18 mouse cellular contexts compared by ENCODE assay signal in the genomic region with DNA sequence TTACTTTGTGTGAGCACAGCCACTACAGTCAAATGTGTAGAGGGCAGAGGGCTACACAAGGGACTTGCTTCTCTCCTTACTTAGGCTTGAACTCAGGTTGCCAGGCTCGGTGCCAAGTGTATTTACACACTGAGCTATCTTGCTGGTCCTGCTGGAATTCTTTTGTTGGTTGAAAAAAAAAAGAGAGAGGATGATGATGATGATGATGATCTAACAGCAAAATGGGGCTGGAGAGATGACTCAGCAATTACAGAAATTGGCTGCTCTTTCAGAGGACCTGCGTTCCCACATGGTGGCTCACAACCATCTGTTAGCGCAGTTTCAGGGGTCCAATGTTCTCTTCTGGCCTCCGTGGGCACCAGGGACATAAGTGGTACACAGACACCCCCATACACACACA. TPM values are rescaled to one million over a fixed set of nuclear protein-coding genes. Genes with fewer than 3 reads are reported as not detected.
A peak's percentile ranks its signal among the peaks of the same experiment; 100 is the strongest.
DNase-seq lines count a peak whose midpoint lies in the region; ATAC-seq and TF ChIP-seq lines count a peak whose summit lies in the region.
"Had no signal": no experiment of that assay in that cellular context is flagged by ENCODE, and none has a peak within 500 bp of the region (broad histone marks: within the 10 kb centered on the region; RNA-seq: fewer than 3 reads in every experiment).

No protein-coding gene starts in this region.

- no peaks in the 10 kb centered on the region for H3K27me3 ChIP-seq in myocyte (ENCODE audit: control insufficient read depth, insufficient read depth, insufficient read length)
- H3K27me3 ChIP-seq: embryonic facial prominence, embryonic 12.5 days; forebrain, embryonic 13.5 days; hindbrain, embryonic 12.5 days had no signal

- peak overlapping the region; percentile 77; the same call in 1 of the 2 replicates for H3K27ac ChIP-seq in left cerebral cortex, adult 2 months
- H3K27ac ChIP-seq: embryonic facial prominence, embryonic 12.5 days; forebrain, embryonic 13.5 days; heart, embryonic 10.5 days; hindbrain, embryonic 12.5 days had no signal

- H3K79me2 ChIP-seq in myocyte (ENCODE audit: control insufficient read depth, insufficient read depth) = peaks cover 9% of the 10 kb centered on the region

- intact Hi-C loops in left cerebral cortex, adult 2 months (cut with DNase I) = loop anchor here (10.0 kb wide), 1 partner anchor 46 kb away; no protein-coding TSS in a partner anchor

- peak overlapping the region; percentile 77 for H3K4me2 ChIP-seq in myocyte (ENCODE audit: low read depth)
- H3K4me2 ChIP-seq: embryonic facial prominence, embryonic 12.5 days; forebrain, embryonic 13.5 days; hindbrain, embryonic 12.5 days had no signal

- no peak for TF ChIP-seq CTCF in left cerebral cortex, adult 2 months (IDR thresholded peaks at IDR 0.05)

- TF ChIP-seq POLR2A in myocyte (IDR thresholded peaks at IDR 0.05; ENCODE audit: insufficient read length, low read depth) = no peak

- no peak for ATAC-seq in erythroblast, adult 5-6 weeks (replicated peaks; ENCODE audit: low FRiP score, poor library complexity, severe bottlenecking)
- ATAC-seq: forebrain, embryonic 13.5 days; hindbrain, embryonic 16.5 days had no signal

- H3K36me3 ChIP-seq in myocyte (ENCODE audit: control insufficient read depth, insufficient read depth) = no peaks in the 10 kb centered on the region

- no peak overlapping the region for H3K4me3 ChIP-seq in left cerebral cortex, adult 2 months
- H3K4me3 ChIP-seq in myocyte = no peak overlapping the region
- H3K4me3 ChIP-seq: embryonic facial prominence, embryonic 12.5 days; forebrain, embryonic 13.5 days; heart, embryonic 10.5 days; hindbrain, embryonic 12.5 days had no signal

- no peak overlapping the region for H3ac ChIP-seq in myocyte (ENCODE audit: control insufficient read depth, insufficient read length)

- no peak for DNase-seq in left cerebral cortex, adult 2 months (ENCODE audit: extremely low spot score in 1 of 2, low spot score in 2 of 2)
- no peak for DNase-seq in left cerebral cortex, adult 11 months (ENCODE audit: low spot score)
- peak; percentile 45 for DNase-seq in NIH3T3 (ENCODE audit: low read depth)
- DNase-seq in adrenal gland, adult 8-10 months = no peak
- DNase-seq: adrenal gland, adult 2 months; cerebellum, adult 11-12 months; cerebellum, adult 9-10 months; cerebellum, postnatal 25 days; gastrocnemius, postnatal 10 days; heart, postnatal 10 days; heart, postnatal 4 days had no signal

TF ChIP-seq in myocyte, 11 proteins besides CTCF, POLR2A, EP300 and RAD21:
- TF ChIP-seq SRF (IDR thresholded peaks at IDR 0.05; ENCODE audit: control insufficient read depth, insufficient read length, low read depth) (no peak), MAX (IDR thresholded peaks at IDR 0.05; ENCODE audit: low read depth) (no peak), MYOD1 (IDR thresholded peaks at IDR 0.05; ENCODE audit: control insufficient read depth in 1 of 3, insufficient read length in 2 of 3, low read depth in 2 of 3) (no peak), E2F4 (IDR thresholded peaks at IDR 0.05; ENCODE audit: insufficient read depth) (no peak), TCF3 (IDR thresholded peaks at IDR 0.05; ENCODE audit: insufficient read length, low read depth) (no peak)

RNA-seq across cellular contexts. Expression of gene Tpst1, which starts 15.5 kb away (rescaled TPM):
- 10 to 100 TPM; 34.0 to 34.1 TPM for total RNA-seq in left cerebral cortex, adult 2 months (2021)
- 9.4 TPM for polyA plus RNA-seq in myocyte (2012; fragmentation: generic; extraction: Trizol)
- total RNA-seq in adrenal gland, adult 8-10 months (2022) = 10 to 100 TPM; 46.9 to 86.8 (median 67.7) TPM
- total RNA-seq in erythroblast, adult 5-6 weeks (2015; ENCODE audit: low replicate concordance) = 7.9 and 14.4 TPM in 2 replicates
- total RNA-seq in erythroblast, adult 5-6 weeks (2017; ENCODE audit: low replicate concordance) = 2.1 and 3.5 TPM in 2 replicates

RNA-seq across cellular contexts. Expression of gene Kctd7, which starts 56.0 kb away (rescaled TPM):
- 10 to 100 TPM; 13.2 to 13.8 TPM for total RNA-seq in left cerebral cortex, adult 2 months (2021)
- polyA plus RNA-seq in myocyte (2012; fragmentation: generic; extraction: Trizol) = 4.5 TPM
- total RNA-seq in adrenal gland, adult 8-10 months (2022) = 10 to 100 TPM; 14.5 to 19.6 (median 17.4) TPM
- total RNA-seq in erythroblast, adult 5-6 weeks (2015; ENCODE audit: low replicate concordance) = 0.96 and 2.3 TPM in 2 replicates
- total RNA-seq in erythroblast, adult 5-6 weeks (2017; ENCODE audit: low replicate concordance) = 1.3 and 2.0 TPM in 2 replicates

RNA-seq across cellular contexts. Expression of gene Crcp, which starts 59.5 kb away (rescaled TPM):
- 10 to 100 TPM; 30.2 to 30.8 TPM for total RNA-seq in left cerebral cortex, adult 2 months (2021)
- 30.8 TPM for polyA plus RNA-seq in myocyte (2012; fragmentation: generic; extraction: Trizol)
- 10 to 100 TPM; 44.8 to 48.3 (median 47.7) TPM for total RNA-seq in adrenal gland, adult 8-10 months (2022)
- total RNA-seq in erythroblast, adult 5-6 weeks (2015; ENCODE audit: low replicate concordance) = 9.2 and 16.5 TPM in 2 replicates
- 18.7 and 21.6 TPM in 2 replicates for total RNA-seq in erythroblast, adult 5-6 weeks (2017; ENCODE audit: low replicate concordance)

RNA-seq across cellular contexts. Expression of gene Asl, which starts 59.6 kb away (rescaled TPM):
- total RNA-seq in left cerebral cortex, adult 2 months (2021) = 10 to 100 TPM; 15.7 to 23.5 TPM
- polyA plus RNA-seq in myocyte (2012; fragmentation: generic; extraction: Trizol) = 45.8 TPM
- total RNA-seq in adrenal gland, adult 8-10 months (2022) = 100 to 1,000 TPM; 137 to 158 (median 148) TPM
- total RNA-seq in erythroblast, adult 5-6 weeks (2015; ENCODE audit: low replicate concordance) = 1.9 and 11.3 TPM in 2 replicates
- total RNA-seq in erythroblast, adult 5-6 weeks (2017; ENCODE audit: low replicate concordance) = 2.0 and 2.6 TPM in 2 replicates

Comparison
In these comparisons a context has a peak if more than half of its experiments do, and no peak if none do; other contexts are left out.
1. RNA of gene Kctd7, which starts 56.0 kb away (total RNA-seq): 14.5 to 19.6 TPM in adrenal gland, adult 8-10 months and 13.2 to 13.8 TPM in left cerebral cortex, adult 2 months; 0.96 to 2.3 TPM in erythroblast, adult 5-6 weeks; every median in the first group is over 4 times any median in the second.